Mouse (Mus musculus): ENCODE results near the gene Nhsl2. TPM values are rescaled to one million over a fixed set of nuclear protein-coding genes. Genes with fewer than 3 reads are reported as not detected.
"Not testable (repeated sequence)": the region's sequence is repeated elsewhere in the genome, so short reads cannot be mapped to it uniquely, and the experiment has no call there.

The Nhsl2 gene
- 0.76 and 1.4 TPM in 2 replicates for polyA plus RNA-seq (2015; fragmentation: Nextera tagmentation; extraction: Ambion mirVana)

DNA sequence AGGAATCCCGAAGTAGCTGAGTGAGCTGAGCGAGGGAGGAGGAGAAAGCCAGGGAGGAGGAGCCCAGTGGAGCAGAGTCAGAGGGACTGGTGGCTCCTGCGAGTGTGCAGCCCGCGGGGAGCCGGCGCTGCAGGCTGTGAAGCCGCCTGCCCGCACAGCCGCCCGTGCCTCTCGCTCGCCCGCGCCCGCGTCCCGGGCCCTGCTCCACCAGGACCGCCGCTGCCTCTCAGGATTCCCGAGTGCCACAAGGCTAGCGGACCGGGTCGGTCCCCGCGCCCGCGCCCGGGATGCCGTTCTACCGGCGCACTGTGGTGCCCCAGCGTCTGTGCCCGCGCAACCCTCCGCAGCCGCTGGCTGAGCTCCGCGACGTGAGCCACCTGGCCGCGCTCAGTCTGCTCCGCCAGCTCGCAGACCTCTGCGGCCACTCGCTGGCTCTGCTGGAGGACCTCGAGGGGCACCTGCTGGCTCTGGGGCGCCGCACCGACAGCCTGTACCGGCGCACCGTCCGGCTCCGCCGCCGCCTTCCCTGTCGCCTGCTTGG, at the start of gene Nhsl2:
Gene Nhsl2 (plus strand): TSS at position 105 of the 541 bp plus-strand sequence.
- no peaks in the 10 kb centered on the region for H3K36me3 ChIP-seq
- 3% methylated on average over 53 of the region's 58 CpGs for WGBS (ENCODE audit: insufficient replicate concordance)
- no peak within 1 kb of the TSS for H3K27ac ChIP-seq
- no peaks in the 10 kb centered on the region for H3K4me1 ChIP-seq (replicated peaks)
- no peak for ATAC-seq (ENCODE audit: low read depth)
- H3K4me3 ChIP-seq (replicated peaks) = peak within 1 kb of the TSS; percentile 49
- peaks cover 83% of the 10 kb centered on the region for H3K27me3 ChIP-seq
- H3K9ac ChIP-seq = peak within 1 kb of the TSS; percentile 9; the same call in 1 of the 2 replicates
- no peak for DNase-seq
- no peaks in the 10 kb centered on the region for H3K9me3 ChIP-seq (replicated peaks)
- peak within 1 kb of the TSS; percentile 56 for H3K4me2 ChIP-seq

DNA sequence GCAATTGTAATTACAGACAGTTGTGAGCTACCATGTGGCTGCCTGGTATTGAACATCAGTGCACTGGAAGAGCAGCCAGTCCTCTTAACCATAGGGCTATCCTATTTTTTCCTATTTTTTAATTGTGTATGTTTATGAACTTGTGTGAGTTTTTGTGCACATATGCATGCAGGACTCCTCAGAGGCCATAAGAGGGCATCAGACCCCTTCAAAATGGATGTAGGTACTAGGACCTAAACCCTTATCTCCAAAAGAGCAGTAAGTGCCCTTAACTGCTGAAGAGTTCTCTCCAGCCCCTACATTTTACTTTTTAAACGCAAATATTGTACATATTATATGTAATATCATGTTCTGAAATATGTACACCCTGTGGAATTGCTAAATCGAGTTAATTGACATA, 43.7 kb upstream of the Nhsl2 start:
- no peak overlapping the region for H3K4me3 ChIP-seq (replicated peaks)
- no peaks in the 10 kb centered on the region for H3K4me1 ChIP-seq (replicated peaks)

GRCm38 (mm10) chrX:101811750-101812149, 37.4 kb upstream of the Nhsl2 start:
- ATAC-seq (ENCODE audit: low read depth) = no peak
- DNase-seq = no peak
- 48% methylated on average over 3 of the region's 3 CpGs for WGBS (ENCODE audit: insufficient replicate concordance)

More for the DNA sequence above, 43.7 kb upstream of the Nhsl2 start:
- WGBS (ENCODE audit: insufficient replicate concordance) = 27% methylated on average over 2 of the region's 2 CpGs
- no peak for ATAC-seq (ENCODE audit: low read depth)
- Histone ChIP-seq H3K9ac (no peak overlapping the region), H3K27ac (no peak overlapping the region), H3K27me3 (no peaks in the 10 kb centered on the region), H3K9me3 (replicated peaks) (no peaks in the 10 kb centered on the region), H3K4me2 (no peak overlapping the region), H3K36me3 (no peaks in the 10 kb centered on the region)
- no peak for DNase-seq

DNA sequence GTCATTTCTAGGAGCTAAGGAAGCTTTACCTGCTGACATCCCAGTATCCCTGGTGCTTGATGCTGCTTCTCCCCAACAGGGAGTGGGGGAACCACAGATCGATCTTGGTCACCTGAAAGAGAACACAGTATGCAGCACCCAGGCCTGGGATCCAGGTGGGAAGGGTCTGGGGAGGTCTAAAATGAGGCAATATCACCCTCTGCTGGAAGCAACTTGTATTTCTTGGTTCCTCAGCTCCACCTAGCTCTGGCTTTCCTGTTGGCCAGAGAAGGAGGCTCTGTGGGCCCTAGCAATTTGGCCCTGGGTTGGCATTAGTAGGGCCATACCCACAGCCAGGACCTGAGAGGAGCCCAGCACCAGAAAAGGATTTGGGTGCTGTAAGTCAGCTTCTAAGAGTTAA, 30.0 kb upstream of the Nhsl2 start:
- no peak overlapping the region for H3K9ac ChIP-seq
- WGBS (ENCODE audit: insufficient replicate concordance) = 50% methylated on average over 1 of the region's 1 CpGs
- H3K9me3 ChIP-seq (replicated peaks) = no peaks in the 10 kb centered on the region
- H3K4me3 ChIP-seq (replicated peaks) = no peak overlapping the region
- H3K36me3 ChIP-seq = no peaks in the 10 kb centered on the region
- H3K4me1 ChIP-seq (replicated peaks) = no peaks in the 10 kb centered on the region
- 0 out of 2 replicates have a peak, but pooled peaks cover 4% of the 10 kb centered on the region for H3K27me3 ChIP-seq
- no peak overlapping the region for H3K27ac ChIP-seq
- DNase-seq (no peak), ATAC-seq (ENCODE audit: low read depth) (no peak)
- no peak overlapping the region for H3K4me2 ChIP-seq

More at GRCm38 (mm10) chrX:101811750-101812149, 37.4 kb upstream of the Nhsl2 start:
- Histone ChIP-seq H3K4me2 (no peak overlapping the region), H3K9me3 (replicated peaks) (no peaks in the 10 kb centered on the region), H3K27me3 (0 out of 2 replicates have a peak, but pooled peaks cover 9% of the 10 kb centered on the region), H3K27ac (no peak overlapping the region), H3K9ac (no peak overlapping the region), H3K4me3 (replicated peaks) (no peak overlapping the region), H3K4me1 (replicated peaks) (no peaks in the 10 kb centered on the region), H3K36me3 (no peaks in the 10 kb centered on the region)

DNA sequence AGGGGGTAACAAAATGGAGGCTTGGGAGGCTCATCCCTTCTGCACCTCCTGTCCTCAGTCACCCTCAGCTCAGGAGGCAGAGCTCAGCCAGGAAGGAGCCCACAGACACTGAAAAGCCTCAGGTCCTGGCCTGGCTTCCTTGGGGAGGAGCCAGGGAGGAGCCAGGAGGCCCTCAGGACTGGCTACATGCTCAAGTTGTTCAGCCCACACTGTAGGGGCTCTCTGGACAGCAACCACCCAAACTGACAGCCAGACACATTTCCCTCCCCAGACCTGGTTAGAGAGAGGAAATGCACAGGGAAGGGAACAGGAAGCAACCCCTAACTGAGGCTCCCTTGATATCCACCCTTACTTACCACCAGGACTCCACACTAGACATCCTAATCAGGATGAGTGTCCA, 29.2 kb upstream of the Nhsl2 start:
- not testable (repeated sequence) for H3K4me2 ChIP-seq; H3K9ac ChIP-seq; H3K27ac ChIP-seq; H3K4me3 ChIP-seq (replicated peaks); H3K4me1 ChIP-seq (replicated peaks); H3K27me3 ChIP-seq; ATAC-seq (ENCODE audit: low read depth); DNase-seq; H3K36me3 ChIP-seq; H3K9me3 ChIP-seq (replicated peaks)

GRCm38 (mm10) chrX:101847191-101847795, 1.9 kb upstream of the Nhsl2 start:
- DNase-seq = no peak
- Histone ChIP-seq H3K9me3 (replicated peaks) (no peaks in the 10 kb centered on the region), H3K27ac (no peak overlapping the region), H3K4me3 (replicated peaks) (no peak overlapping the region), H3K27me3 (peaks cover 69% of the 10 kb centered on the region), H3K4me2 (no peak overlapping the region), H3K4me1 (replicated peaks) (no peaks in the 10 kb centered on the region), H3K9ac (no peak overlapping the region), H3K36me3 (no peaks in the 10 kb centered on the region)
- ATAC-seq (ENCODE audit: low read depth) = no peak
- WGBS (ENCODE audit: insufficient replicate concordance) = 55% methylated on average over 5 of the region's 5 CpGs

GRCm38 (mm10) chrX:101849901-101850551, 841 bp downstream of the Nhsl2 start:
- H3K4me2 ChIP-seq = peak overlapping the region; percentile 56
- peak overlapping the region; percentile 9; the same call in 1 of the 2 replicates for H3K9ac ChIP-seq
- WGBS (ENCODE audit: insufficient replicate concordance) = 13% methylated on average over 52 of the region's 59 CpGs
- no peaks in the 10 kb centered on the region for H3K4me1 ChIP-seq (replicated peaks)
- H3K4me3 ChIP-seq (replicated peaks) = peak overlapping the region; percentile 49
- H3K36me3 ChIP-seq = no peaks in the 10 kb centered on the region
- DNase-seq (no peak), ATAC-seq (ENCODE audit: low read depth) (no peak)
- H3K9me3 ChIP-seq (replicated peaks) = no peaks in the 10 kb centered on the region
- H3K27ac ChIP-seq = no peak overlapping the region
- H3K27me3 ChIP-seq = peaks cover 87% of the 10 kb centered on the region

- ATAC-seq (ENCODE audit: low read depth) = no peak
- no peak overlapping the region for H3K9ac ChIP-seq
- H3K27ac ChIP-seq = no peak overlapping the region
- WGBS (ENCODE audit: insufficient replicate concordance) = 65% methylated on average over 7 of the region's 7 CpGs
- H3K27me3 ChIP-seq = peaks cover 75% of the 10 kb centered on the region
- no peaks in the 10 kb centered on the region for H3K4me1 ChIP-seq (replicated peaks)
- no peak overlapping the region for H3K4me2 ChIP-seq
- H3K9me3 ChIP-seq (replicated peaks) = no peaks in the 10 kb centered on the region
- DNase-seq = no peak
- H3K36me3 ChIP-seq = no peaks in the 10 kb centered on the region
- no peak overlapping the region for H3K4me3 ChIP-seq (replicated peaks)
Measured at GRCm38 (mm10) chrX:101851566-101852354, 2.6 kb downstream of the Nhsl2 start.

DNA sequence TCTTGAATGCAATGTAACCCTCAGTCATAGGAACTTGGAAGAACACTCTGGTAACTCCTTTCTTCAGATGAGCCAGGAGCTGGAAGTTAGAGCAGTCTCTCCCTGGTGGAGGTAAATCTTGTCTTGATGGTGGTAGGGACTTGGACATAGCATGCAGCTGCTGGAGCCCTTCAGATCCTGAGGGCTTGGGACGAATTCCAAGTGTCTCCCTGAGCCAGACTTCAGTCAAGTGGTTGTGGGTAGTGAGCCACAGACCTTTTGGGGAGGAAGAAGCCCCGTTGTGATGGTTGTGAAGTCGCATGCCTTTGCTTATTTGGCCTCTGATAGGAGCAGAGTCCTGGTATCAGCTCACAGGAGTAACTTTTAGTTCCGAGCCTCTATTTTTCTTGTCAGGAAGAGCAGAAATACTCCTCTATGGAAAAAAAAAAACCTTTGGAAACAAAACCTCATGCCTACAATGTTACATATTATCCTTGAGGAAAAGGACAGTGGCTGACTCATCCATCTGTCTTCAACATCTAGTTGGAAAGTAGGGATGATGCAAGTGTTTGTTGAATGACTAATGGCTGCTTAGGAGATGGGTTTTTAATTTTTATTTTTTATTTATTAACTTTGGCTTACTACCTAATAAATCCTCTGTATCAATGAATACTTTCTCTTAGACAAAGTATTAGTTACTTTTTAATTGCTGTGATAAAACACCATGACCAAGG, 14.6 kb downstream of the Nhsl2 start:
- H3K4me1 ChIP-seq (replicated peaks) = no peaks in the 10 kb centered on the region
- 43% methylated on average over 4 of the region's 4 CpGs for WGBS (ENCODE audit: insufficient replicate concordance)
- H3K36me3 ChIP-seq = no peaks in the 10 kb centered on the region
- no peaks in the 10 kb centered on the region for H3K9me3 ChIP-seq (replicated peaks)
- ATAC-seq (ENCODE audit: low read depth) (no peak), DNase-seq (no peak)
- no peak overlapping the region for H3K27ac ChIP-seq
- H3K4me3 ChIP-seq (replicated peaks) = no peak overlapping the region
- H3K4me2 ChIP-seq = no peak overlapping the region
- H3K9ac ChIP-seq = no peak overlapping the region
- peaks cover 26% of the 10 kb centered on the region for H3K27me3 ChIP-seq

GRCm38 (mm10) chrX:101864788-101865187, 15.6 kb downstream of the Nhsl2 start:
- H3K4me2 ChIP-seq = no peak overlapping the region
- H3K4me1 ChIP-seq (replicated peaks) = no peaks in the 10 kb centered on the region
- DNase-seq = no peak
- H3K27ac ChIP-seq = no peak overlapping the region
- no peaks in the 10 kb centered on the region for H3K36me3 ChIP-seq
- ATAC-seq (ENCODE audit: low read depth) = no peak
- WGBS (ENCODE audit: insufficient replicate concordance) = 69% methylated on average over 5 of the region's 5 CpGs
- no peaks in the 10 kb centered on the region for H3K9me3 ChIP-seq (replicated peaks)
- no peak overlapping the region for H3K9ac ChIP-seq
- H3K27me3 ChIP-seq = peaks cover 26% of the 10 kb centered on the region
- H3K4me3 ChIP-seq (replicated peaks) = no peak overlapping the region

- Histone ChIP-seq H3K27ac (no peak overlapping the region), H3K9ac (no peak overlapping the region), H3K36me3 (no peaks in the 10 kb centered on the region), H3K4me1 (replicated peaks) (peaks cover 6% of the 10 kb centered on the region; the same call in 1 of the 2 replicates), H3K4me3 (replicated peaks) (no peak overlapping the region), H3K9me3 (replicated peaks) (no peaks in the 10 kb centered on the region), H3K4me2 (no peak overlapping the region), H3K27me3 (peaks cover 32% of the 10 kb centered on the region)
- WGBS (ENCODE audit: insufficient replicate concordance) = 35% methylated on average over 3 of the region's 3 CpGs
- ATAC-seq (ENCODE audit: low read depth) (peak; percentile 78), DNase-seq (no peak)
Measured at GRCm38 (mm10) chrX:101874147-101874546, 25.0 kb downstream of the Nhsl2 start.

All from liver, embryonic 13.5 days (tissue).